Mouse (Mus musculus) liver, embryonic 14.5 days (tissue): ENCODE measurements at regions not wholly inside any gene's neighbourhood (a gene's known extent, or its start where the extent isn't known, plus 50 kb on each side); places are given as distances from the start of the nearest gene placed in this dataset.

Source experiments
- ATAC-seq: fragments of 200-750 bp; cut with Nextera tagmentation; 2 replicates; pipeline ENCODE4 v1.8.0; 2017; ENCODE audit warnings: moderate number of reproducible peaks, mild to moderate bottlenecking, moderate library complexity; ENCODE audit not compliant: insufficient read depth
- DNase-seq, 3 experiments: peaks; one replicate each; pipeline ENCODE4 v3.0.0-alpha.2; 2012 to 2013; ENCODE audit warnings: low read depth in 3 of 3, low spot score in 3 of 3
- H3K27ac ChIP-seq: fragments of 300-500 bp; sonication (generic); 2 replicates; pipeline ENCODE4 v1.5.1; 2014; ENCODE audit warnings: moderate library complexity, mild to moderate bottlenecking, control low read depth, inconsistent platforms
- H3K27me3 ChIP-seq: fragments of 300-500 bp; sonication (generic); 2 replicates; pipeline ENCODE4 v1.6.1; 2014; ENCODE audit warnings: mild to moderate bottlenecking, low read length, moderate library complexity; ENCODE audit not compliant: control insufficient read depth, insufficient read depth
- H3K36me3 ChIP-seq: fragments of 300-500 bp; sonication (generic); replicated peaks from 2 replicates; pipeline ENCODE4 v1.6.1; 2014; ENCODE audit warnings: low read depth; ENCODE audit not compliant: control insufficient read depth, insufficient read depth
- H3K4me1 ChIP-seq, 2 experiments: fragments of 200-500 bp in 1 of 2; fragments of 300-500 bp in 1 of 2; sonication (generic) in 1 of 2; replicated peaks; 2 replicates each; pipeline ENCODE4 v1.6.1; 2012 to 2014; ENCODE audit warnings: antibody characterized with exemption in 1 of 2, inconsistent platforms in 1 of 2, low read length in 1 of 2; ENCODE audit not compliant: control insufficient read depth in 2 of 2, insufficient read depth in 2 of 2
- H3K4me2 ChIP-seq: fragments of 300-500 bp; sonication (generic); 2 replicates; pipeline ENCODE4 v1.6.1; 2014; ENCODE audit warnings: low read depth, mild to moderate bottlenecking, control low read depth, moderate library complexity
- H3K4me3 ChIP-seq, 2 experiments: fragments of 200-500 bp in 1 of 2; fragments of 300-500 bp in 1 of 2; sonication (generic) in 1 of 2; 2 replicates each; pipeline ENCODE4 v1.5.1; 2012 to 2014; ENCODE audit warnings: low read depth in 2 of 2, low read length in 2 of 2, mild to moderate bottlenecking in 2 of 2, control low read depth in 1 of 2, inconsistent platforms in 1 of 2, moderate library complexity in 1 of 2; ENCODE audit not compliant: insufficient read depth in 1 of 2
- H3K9ac ChIP-seq: fragments of 300-500 bp; sonication (generic); replicated peaks from 2 replicates; pipeline ENCODE4 v1.6.1; 2014; ENCODE audit warnings: mild to moderate bottlenecking, control low read depth, moderate library complexity
- H3K9me3 ChIP-seq: fragments of 300-500 bp; sonication (generic); 2 replicates; pipeline ENCODE4 v1.6.1; 2016; ENCODE audit warnings: low read length, mixed read lengths; ENCODE audit not compliant: control insufficient read depth
- CTCF ChIP-seq: IDR thresholded peaks from 2 replicates; pipeline ENCODE4 v1.5.1; 2016; ENCODE audit warnings: antibody characterized with exemption, low read depth, control low read depth
- EP300 ChIP-seq: IDR thresholded peaks from 2 replicates; pipeline ENCODE4 v1.6.1; 2016; ENCODE audit warnings: antibody characterized with exemption, low read depth
- WGBS: fragments of 180-500 bp; shearing (Covaris S2); extraction: QIAGEN DNeasy Blood & Tissue Kit; methylation state at CpG from one replicate; pipeline ENCODE4 v1.1.7; 2014; ENCODE audit not compliant: insufficient replicate concordance; 5-methylcytosine and 5-hydroxymethylcytosine counted together

GRCm38 (mm10) chr10:23600701-23601100, 186.4 kb downstream of the Rps12 start:
- H3K9ac ChIP-seq, result no peak overlapping the region
- DNase-seq (no peak), ATAC-seq (no peak)
- no peak overlapping the region for H3K4me3 ChIP-seq
- no peaks in the 10 kb centered on the region for H3K36me3 ChIP-seq
- H3K4me2 ChIP-seq, result no peak overlapping the region
- H3K27ac ChIP-seq, result no peak overlapping the region
- TF ChIP-seq EP300 (no peak), CTCF (no peak)
- H3K27me3 ChIP-seq, result no peaks in the 10 kb centered on the region
- no peaks in the 10 kb centered on the region for H3K9me3 ChIP-seq
- no peaks in the 10 kb centered on the region for H3K4me1 ChIP-seq
- WGBS, result 50% methylated on average over 5 of the region's 5 CpGs

DNA sequence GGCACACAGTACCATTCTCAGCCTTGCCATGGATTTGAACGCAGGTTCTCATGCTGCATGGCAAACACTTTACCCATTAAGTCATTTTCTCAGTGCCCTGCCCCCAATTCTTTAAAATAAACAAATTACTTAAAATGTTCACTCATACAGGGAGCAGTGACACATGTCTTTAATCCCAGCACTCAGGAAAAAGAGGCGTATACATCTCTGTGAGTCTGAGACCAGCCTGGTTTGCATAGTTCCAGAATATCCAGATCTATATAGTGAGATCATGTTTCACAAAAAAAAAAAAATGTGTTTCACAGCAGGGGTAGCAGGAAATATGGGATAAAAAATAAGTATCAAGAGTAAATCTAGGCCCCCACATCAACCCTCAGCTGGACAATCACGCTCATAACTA, 191.5 kb downstream of the Rps12 start:
- no peaks in the 10 kb centered on the region for H3K9me3 ChIP-seq
- no peak overlapping the region for H3K9ac ChIP-seq
- no peaks in the 10 kb centered on the region for H3K36me3 ChIP-seq
- 70% methylated on average over 3 of the region's 3 CpGs for WGBS
- no peak overlapping the region for H3K27ac ChIP-seq
- ATAC-seq (no peak), DNase-seq (no peak)
- H3K27me3 ChIP-seq, result no peaks in the 10 kb centered on the region
- H3K4me2 ChIP-seq, result no peak overlapping the region
- TF ChIP-seq CTCF (no peak), EP300 (no peak)
- H3K4me3 ChIP-seq, result no peak overlapping the region
- H3K4me1 ChIP-seq, result no peaks in the 10 kb centered on the region

DNA sequence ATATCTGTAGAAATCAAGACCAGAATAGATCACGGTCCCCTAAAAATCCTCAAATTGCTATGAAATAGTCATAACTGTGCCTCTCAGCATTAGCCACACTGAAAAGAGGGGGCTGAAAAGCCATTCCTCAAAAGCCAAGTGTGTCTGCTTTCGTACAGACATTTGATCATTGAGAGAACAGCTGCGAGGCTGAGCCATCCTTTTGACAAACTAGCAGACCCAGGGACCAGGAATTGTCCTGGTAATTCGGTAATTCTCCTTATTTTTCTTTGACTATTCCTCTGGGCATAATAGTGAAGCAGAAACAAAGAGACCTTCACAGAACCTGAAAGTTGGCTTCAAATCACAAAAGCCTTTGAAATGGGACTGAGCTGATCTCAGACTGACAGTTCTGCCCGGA, 206.8 kb downstream of the Rps12 start:
- TF ChIP-seq CTCF, result no peak
- TF ChIP-seq EP300, result no peak
- DNase-seq (no peak), ATAC-seq (no peak)
- Histone ChIP-seq H3K27me3 (no peaks in the 10 kb centered on the region), H3K9ac (no peak overlapping the region), H3K4me2 (no peak overlapping the region), H3K4me1 (no peaks in the 10 kb centered on the region), H3K9me3 (no peaks in the 10 kb centered on the region), H3K27ac (no peak overlapping the region), H3K4me3 (no peak overlapping the region), H3K36me3 (no peaks in the 10 kb centered on the region)
- WGBS, result 61% methylated on average over 5 of the region's 5 CpGs

- Histone ChIP-seq H3K27me3 (no peaks in the 10 kb centered on the region), H3K36me3 (no peaks in the 10 kb centered on the region), H3K9me3 (no peaks in the 10 kb centered on the region), H3K4me3 (no peak overlapping the region), H3K27ac (no peak overlapping the region), H3K4me2 (no peak overlapping the region), H3K4me1 (no peaks in the 10 kb centered on the region), H3K9ac (no peak overlapping the region)
- no peak for TF ChIP-seq CTCF
- no peak for TF ChIP-seq EP300
- DNase-seq (no peak), ATAC-seq (no peak)
- WGBS, result 65% methylated on average over 4 of the region's 4 CpGs
Observed at GRCm38 (mm10) chr10:23571013-23571412, 216.1 kb downstream of the Rps12 start.

DNA sequence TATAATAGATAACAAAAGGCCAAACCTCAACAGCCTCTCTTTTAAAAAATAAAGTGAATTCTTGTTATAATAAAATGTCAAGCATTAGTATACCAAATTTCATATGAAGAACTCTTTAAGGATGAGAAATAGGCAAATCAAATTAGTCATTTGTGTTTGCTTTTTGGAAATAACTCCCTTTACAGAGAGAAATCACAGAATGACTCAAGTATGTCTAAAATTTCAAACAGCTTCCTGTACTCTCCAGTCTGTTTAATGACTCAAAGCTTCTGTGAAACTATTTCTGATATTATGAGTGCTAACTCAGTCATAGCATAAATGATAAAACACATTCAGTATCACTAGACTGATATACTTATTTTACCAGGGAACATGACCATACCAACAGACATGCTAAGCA, 217.7 kb downstream of the Rps12 start:
- Histone ChIP-seq H3K4me2 (no peak overlapping the region), H3K9ac (no peak overlapping the region), H3K27ac (no peak overlapping the region), H3K36me3 (no peaks in the 10 kb centered on the region), H3K4me1 (no peaks in the 10 kb centered on the region), H3K27me3 (no peaks in the 10 kb centered on the region), H3K9me3 (no peaks in the 10 kb centered on the region), H3K4me3 (no peak overlapping the region)
- DNase-seq (no peak), ATAC-seq (no peak)
- TF ChIP-seq CTCF, result no peak
- TF ChIP-seq EP300, result no peak
